Mouse (Mus musculus): ENCODE measurements around the gene Lrrfip2. TPM values are rescaled to one million over a fixed set of nuclear protein-coding genes. Genes with fewer than 3 reads are reported as not detected.

Lrrfip2 gene
- total and polyA plus RNA-seq, 3 experiments: 16.6 to 30.9 (median 25.2) TPM

DNA sequence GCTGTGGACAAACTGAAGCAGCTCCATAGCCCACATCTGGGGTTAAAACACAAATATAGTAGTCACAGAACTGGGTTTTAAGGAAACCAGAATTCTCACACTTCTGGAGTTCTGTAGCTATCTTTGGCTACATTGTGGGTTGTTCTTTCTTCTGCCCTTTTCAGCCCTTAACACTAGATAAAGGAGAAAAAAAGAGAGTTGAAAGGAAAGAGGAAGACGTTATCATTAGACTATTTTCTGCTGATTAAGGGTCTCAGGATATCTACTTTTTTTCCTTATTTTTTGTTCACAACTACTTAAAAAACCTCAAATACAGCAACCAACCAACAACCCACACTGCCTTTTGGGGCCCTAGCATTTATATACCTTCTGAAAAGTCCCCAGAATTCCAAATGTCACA is 80.9 kb downstream of the Lrrfip2 start:
- Histone ChIP-seq H3K27ac (ENCODE audit: insufficient read depth, low read depth) (no peak overlapping the region), H3K36me3 (replicated peaks in 1 of 2; ENCODE audit: control insufficient read depth in 1 of 2, insufficient read depth in 1 of 2, low read length in 1 of 2) (peaks cover 2 to 25% of the 10 kb centered on the region in 2 experiments), H3K27me3 (replicated peaks) (no peaks in the 10 kb centered on the region), H3K4me3 (replicated peaks in 1 of 3; ENCODE audit: low read depth in 2 of 3, low read length in 2 of 3, poor library complexity in 1 of 3) (no peak overlapping the region), H3K9me3 (replicated peaks; ENCODE audit: low read length) (no peaks in the 10 kb centered on the region), H3K9ac (ENCODE audit: insufficient read depth, low read depth) (no peak overlapping the region), H3K4me2 (ENCODE audit: insufficient read depth, low read depth, poor library complexity, severe bottlenecking) (no peak overlapping the region), H3K4me1 (ENCODE audit: control insufficient read depth in 1 of 2, insufficient read depth in 2 of 2) (no peaks in the 10 kb centered on the region), H3K79me2 (replicated peaks; ENCODE audit: control insufficient read depth, extremely low read depth, insufficient read depth, poor library complexity, severe bottlenecking) (no peaks in the 10 kb centered on the region)
- no peak for DNase-seq (ENCODE audit: extremely low read depth)
- in situ Hi-C loops (cut with MboI; ENCODE audit: low pct_ligation_motif_present, low pct_unique_long_range_greater_than_20kb, low sequenced_read_pairs) (no loop called here), dilution Hi-C loops (cut with MboI; ENCODE audit: extremely low pct_ligation_motif_present, extremely low pct_unique_long_range_greater_than_20kb, low sequenced_read_pairs) (no loop called here)
- no peak for TF ChIP-seq RCOR1 (conservative IDR thresholded peaks at IDR 0.05; ENCODE audit: low read depth, low read length)
- no peak for TF ChIP-seq NELFE (IDR thresholded peaks at IDR 0.05; ENCODE audit: low read depth, low read length)
- no peak for TF ChIP-seq SIN3A (IDR thresholded peaks at IDR 0.05; ENCODE audit: low read length)
- TF ChIP-seq E2F4 (IDR thresholded peaks at IDR 0.05; ENCODE audit: insufficient replicate concordance, low read depth, low read length): no peak
- TF ChIP-seq ELF1 (IDR thresholded peaks at IDR 0.05; ENCODE audit: low read depth, low read length): no peak
- no peak for TF ChIP-seq JUN (IDR thresholded peaks at IDR 0.05; ENCODE audit: insufficient read depth, low read depth, low read length)
- TF ChIP-seq ZMIZ1 (IDR thresholded peaks at IDR 0.05; ENCODE audit: low read depth, low read length): no peak
- no peak for TF ChIP-seq POLR2AphosphoS2 (IDR thresholded peaks at IDR 0.05; ENCODE audit: low read depth, low read length)
- no peak for TF ChIP-seq BHLHE40 (IDR thresholded peaks at IDR 0.05; ENCODE audit: low read depth, low read length)
- TF ChIP-seq GABPA (IDR thresholded peaks at IDR 0.05; ENCODE audit: insufficient replicate concordance, low read depth, low read length): no peak
- TF ChIP-seq ZNF384 (IDR thresholded peaks at IDR 0.05; ENCODE audit: low read depth, low read length): no peak
- TF ChIP-seq POLR2A (IDR thresholded peaks at IDR 0.05; ENCODE audit: low read depth, low read length): no peak
- no peak for TF ChIP-seq TBP (conservative IDR thresholded peaks at IDR 0.05; ENCODE audit: low read depth, low read length)
- TF ChIP-seq JUND (conservative IDR thresholded peaks at IDR 0.05; ENCODE audit: low read depth, low read length): no peak
- TF ChIP-seq MAFK (IDR thresholded peaks at IDR 0.05; ENCODE audit: insufficient replicate concordance, low read length): no peak
- no peak for TF ChIP-seq CHD1 (IDR thresholded peaks at IDR 0.05; ENCODE audit: low read depth, low read length)
- TF ChIP-seq MAZ (IDR thresholded peaks at IDR 0.05; ENCODE audit: low read depth, low read length): no peak
- TF ChIP-seq CHD2 (IDR thresholded peaks at IDR 0.05; ENCODE audit: low read length): no peak
- no peak for TF ChIP-seq TCF12 (IDR thresholded peaks at IDR 0.05; ENCODE audit: low read depth, low read length)

DNA sequence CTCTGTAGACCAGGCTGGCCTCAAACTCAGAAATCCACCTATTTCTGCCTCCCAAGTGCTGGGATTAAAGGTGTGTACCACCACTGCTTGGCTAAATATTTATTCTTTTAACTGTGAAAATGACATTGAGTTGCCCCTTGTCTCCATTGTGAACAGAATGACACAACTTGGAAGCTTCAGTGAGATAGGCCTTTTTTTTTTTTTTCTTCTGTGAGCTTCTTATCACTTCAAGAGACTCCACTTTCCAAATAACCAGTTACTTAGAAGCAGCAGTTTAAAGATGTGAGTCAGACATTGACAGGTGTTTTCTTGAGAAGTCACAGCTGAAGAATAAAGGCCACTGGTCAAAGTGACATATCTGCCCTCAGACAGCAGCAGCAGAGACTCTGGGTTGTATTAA is 82.8 kb downstream of the Lrrfip2 start:
- Histone ChIP-seq H3K4me3 (replicated peaks in 1 of 3; ENCODE audit: low read depth in 2 of 3, low read length in 2 of 3, poor library complexity in 1 of 3) (no peak overlapping the region), H3K9ac (ENCODE audit: insufficient read depth, low read depth) (no peak overlapping the region), H3K36me3 (replicated peaks in 1 of 2; ENCODE audit: control insufficient read depth in 1 of 2, insufficient read depth in 1 of 2, low read length in 1 of 2) (peaks cover 2 to 26% of the 10 kb centered on the region in 2 experiments), H3K4me1 (ENCODE audit: control insufficient read depth in 1 of 2, insufficient read depth in 2 of 2) (no peaks in the 10 kb centered on the region), H3K4me2 (ENCODE audit: insufficient read depth, low read depth, poor library complexity, severe bottlenecking) (no peak overlapping the region), H3K27me3 (replicated peaks) (no peaks in the 10 kb centered on the region), H3K79me2 (replicated peaks; ENCODE audit: control insufficient read depth, extremely low read depth, insufficient read depth, poor library complexity, severe bottlenecking) (no peaks in the 10 kb centered on the region), H3K27ac (ENCODE audit: insufficient read depth, low read depth) (no peak overlapping the region), H3K9me3 (replicated peaks; ENCODE audit: low read length) (no peaks in the 10 kb centered on the region)
- no peak for DNase-seq (ENCODE audit: extremely low read depth)
- dilution Hi-C loops (cut with MboI; ENCODE audit: extremely low pct_ligation_motif_present, extremely low pct_unique_long_range_greater_than_20kb, low sequenced_read_pairs) (no loop called here), in situ Hi-C loops (cut with MboI; ENCODE audit: low pct_ligation_motif_present, low pct_unique_long_range_greater_than_20kb, low sequenced_read_pairs) (no loop called here)
- no peak for TF ChIP-seq MAX (IDR thresholded peaks at IDR 0.05; ENCODE audit: low read length)
- no peak for TF ChIP-seq KAT2A (IDR thresholded peaks at IDR 0.05; ENCODE audit: insufficient replicate concordance, low read length)
- no peak for TF ChIP-seq SMC3 (IDR thresholded peaks at IDR 0.05; ENCODE audit: low read depth, low read length)
- TF ChIP-seq JUND (conservative IDR thresholded peaks at IDR 0.05; ENCODE audit: low read depth, low read length): no peak
- TF ChIP-seq CHD2 (IDR thresholded peaks at IDR 0.05; ENCODE audit: low read length): no peak
- no peak for TF ChIP-seq TBP (conservative IDR thresholded peaks at IDR 0.05; ENCODE audit: low read depth, low read length)
- no peak for TF ChIP-seq USF1 (IDR thresholded peaks at IDR 0.05; ENCODE audit: low read depth, low read length)
- TF ChIP-seq NRF1 (IDR thresholded peaks at IDR 0.05; ENCODE audit: low read depth, low read length): no peak
- TF ChIP-seq ZMIZ1 (IDR thresholded peaks at IDR 0.05; ENCODE audit: low read depth, low read length): no peak
- TF ChIP-seq ZC3H11A (IDR thresholded peaks at IDR 0.05; ENCODE audit: low read depth, low read length): no peak
- no peak for TF ChIP-seq HCFC1 (IDR thresholded peaks at IDR 0.05; ENCODE audit: low read depth, low read length)
- no peak for TF ChIP-seq IRF4 (IDR thresholded peaks at IDR 0.05; ENCODE audit: low read depth, low read length)
